Mouse (Mus musculus): ENCODE measurements at regions not wholly inside any gene's neighbourhood (a gene's known extent, or its start where the extent isn't known, plus 50 kb on each side); places are given as distances from the start of the nearest gene placed in this dataset.

DNA sequence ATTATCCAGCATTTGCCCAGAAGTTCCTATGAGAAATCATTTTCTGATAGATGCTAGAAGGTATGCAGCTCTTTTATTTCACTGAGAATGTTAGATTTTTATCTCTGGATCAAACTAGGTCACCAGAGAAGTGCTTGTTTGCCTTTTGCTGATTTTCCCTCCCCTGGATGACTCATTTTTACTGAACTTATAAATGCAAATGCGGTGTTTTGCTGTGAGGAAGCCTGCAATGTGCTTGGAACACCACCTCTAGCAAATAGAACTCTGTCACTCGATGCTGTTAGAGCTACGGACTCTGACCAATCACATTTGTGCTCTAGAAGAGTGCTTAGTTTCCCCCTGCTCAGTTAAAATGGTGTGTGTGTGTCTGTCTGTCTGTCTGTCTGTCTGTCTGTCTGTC, 257.2 kb downstream of the Fzd1 start:
- H3K4me3 ChIP-seq (ENCODE audit: insufficient read depth, low read depth, low read length), result no peak overlapping the region
- DNase-seq, result no peak
- no peak overlapping the region for H3K27ac ChIP-seq (ENCODE audit: insufficient read depth, low read depth, low read length)
- no peak for TF ChIP-seq POLR2A (IDR thresholded peaks at IDR 0.05; ENCODE audit: low read depth, low read length)
- TF ChIP-seq CTCF (conservative IDR thresholded peaks at IDR 0.05; ENCODE audit: insufficient read depth, insufficient read length, low read depth, low read length), result no peak
- H3K27me3 ChIP-seq (replicated peaks; ENCODE audit: control insufficient read depth, insufficient read depth, low read length), result no peaks in the 10 kb centered on the region
- peaks cover 6% of the 10 kb centered on the region; the same call in 1 of the 2 replicates for H3K4me1 ChIP-seq (ENCODE audit: control insufficient read depth, insufficient read depth, low read length)
- WGBS, result 85% methylated on average over 3 of the region's 3 CpGs
- H3K36me3 ChIP-seq (ENCODE audit: control insufficient read depth, insufficient read depth, low read length), result no peaks in the 10 kb centered on the region

DNA sequence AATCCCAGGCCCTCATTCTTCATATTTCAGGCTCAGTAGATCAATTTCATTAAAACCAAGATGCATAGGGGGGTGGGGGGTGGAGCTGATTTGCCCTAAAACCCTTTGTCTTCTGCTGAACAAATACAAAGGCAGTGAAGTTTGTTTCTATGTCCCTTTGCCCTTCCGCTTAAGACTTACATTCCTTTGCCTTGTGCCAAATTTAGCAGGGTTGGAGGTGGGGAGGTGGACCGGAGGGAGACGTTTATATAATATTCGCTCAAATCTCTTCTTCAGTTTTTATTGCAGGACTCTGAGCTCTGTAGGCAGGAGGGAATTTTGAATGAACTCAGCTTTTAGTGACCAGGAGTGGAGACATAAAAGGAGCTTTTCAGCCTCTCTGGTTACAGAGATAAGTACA, 258.8 kb downstream of the Fzd1 start:
- peak; percentile 14 for DNase-seq
- Histone ChIP-seq H3K4me3 (ENCODE audit: insufficient read depth, low read depth, low read length) (no peak overlapping the region), H3K27me3 (replicated peaks; ENCODE audit: control insufficient read depth, insufficient read depth, low read length) (no peaks in the 10 kb centered on the region), H3K27ac (ENCODE audit: insufficient read depth, low read depth, low read length) (no peak overlapping the region), H3K36me3 (ENCODE audit: control insufficient read depth, insufficient read depth, low read length) (no peaks in the 10 kb centered on the region), H3K4me1 (ENCODE audit: control insufficient read depth, insufficient read depth, low read length) (peaks cover 6% of the 10 kb centered on the region; the same call in 1 of the 2 replicates)
- 16% methylated on average over 4 of the region's 4 CpGs for WGBS
- no peak for TF ChIP-seq POLR2A (IDR thresholded peaks at IDR 0.05; ENCODE audit: low read depth, low read length)
- TF ChIP-seq CTCF (conservative IDR thresholded peaks at IDR 0.05; ENCODE audit: insufficient read depth, insufficient read length, low read depth, low read length), result no peak

DNA sequence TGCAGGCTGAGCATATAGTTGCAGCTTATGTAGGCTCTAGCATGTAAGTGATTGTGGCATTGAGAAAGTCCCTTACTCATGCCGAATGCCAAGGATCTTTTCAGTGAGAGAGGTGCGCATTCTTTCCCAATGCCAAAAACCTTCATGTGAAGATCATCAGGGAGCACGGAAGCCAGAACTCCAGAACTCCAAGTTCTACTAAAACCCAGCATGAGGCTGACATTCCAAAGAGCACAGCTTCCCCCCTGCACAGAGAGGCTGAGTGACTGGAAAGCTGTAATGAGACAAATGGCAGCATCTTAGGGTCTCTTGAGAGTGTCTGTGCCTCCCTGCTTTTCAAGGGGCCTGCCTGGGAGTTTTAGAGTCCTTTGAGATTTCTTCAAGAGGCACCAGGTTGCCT, 259.4 kb downstream of the Fzd1 start:
- no peaks in the 10 kb centered on the region for H3K27me3 ChIP-seq (replicated peaks; ENCODE audit: control insufficient read depth, insufficient read depth, low read length)
- peaks cover 6% of the 10 kb centered on the region; the same call in 1 of the 2 replicates for H3K4me1 ChIP-seq (ENCODE audit: control insufficient read depth, insufficient read depth, low read length)
- WGBS, result 91% methylated on average over 3 of the region's 3 CpGs
- H3K36me3 ChIP-seq (ENCODE audit: control insufficient read depth, insufficient read depth, low read length), result no peaks in the 10 kb centered on the region
- no peak overlapping the region for H3K4me3 ChIP-seq (ENCODE audit: insufficient read depth, low read depth, low read length)
- TF ChIP-seq POLR2A (IDR thresholded peaks at IDR 0.05; ENCODE audit: low read depth, low read length) (no peak), CTCF (conservative IDR thresholded peaks at IDR 0.05; ENCODE audit: insufficient read depth, insufficient read length, low read depth, low read length) (no peak)
- DNase-seq, result no peak
- no peak overlapping the region for H3K27ac ChIP-seq (ENCODE audit: insufficient read depth, low read depth, low read length)

DNA sequence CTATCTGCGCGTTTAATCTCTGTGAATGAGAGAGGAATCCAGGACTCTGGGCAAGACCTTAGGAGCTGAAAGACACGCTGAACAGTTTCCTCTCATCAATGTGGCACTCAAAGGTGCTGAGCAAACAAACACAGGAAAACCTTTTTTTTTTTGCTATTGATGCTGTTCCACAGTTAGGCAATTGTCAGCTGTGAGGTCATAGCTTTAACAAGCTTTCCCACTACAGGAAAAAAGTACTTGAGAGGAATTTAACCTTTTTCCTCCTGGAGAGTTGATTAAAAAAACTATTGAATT, 261.0 kb downstream of the Fzd1 start:
- WGBS, result 36% methylated on average over 3 of the region's 3 CpGs
- peaks cover 6% of the 10 kb centered on the region; the same call in 1 of the 2 replicates for H3K4me1 ChIP-seq (ENCODE audit: control insufficient read depth, insufficient read depth, low read length)
- peak; percentile 5 for DNase-seq
- H3K36me3 ChIP-seq (ENCODE audit: control insufficient read depth, insufficient read depth, low read length), result no peaks in the 10 kb centered on the region
- H3K27ac ChIP-seq (ENCODE audit: insufficient read depth, low read depth, low read length), result no peak overlapping the region
- H3K27me3 ChIP-seq (replicated peaks; ENCODE audit: control insufficient read depth, insufficient read depth, low read length), result no peaks in the 10 kb centered on the region
- no peak overlapping the region for H3K4me3 ChIP-seq (ENCODE audit: insufficient read depth, low read depth, low read length)
- TF ChIP-seq POLR2A (IDR thresholded peaks at IDR 0.05; ENCODE audit: low read depth, low read length) (no peak), CTCF (conservative IDR thresholded peaks at IDR 0.05; ENCODE audit: insufficient read depth, insufficient read length, low read depth, low read length) (no peak)

DNA sequence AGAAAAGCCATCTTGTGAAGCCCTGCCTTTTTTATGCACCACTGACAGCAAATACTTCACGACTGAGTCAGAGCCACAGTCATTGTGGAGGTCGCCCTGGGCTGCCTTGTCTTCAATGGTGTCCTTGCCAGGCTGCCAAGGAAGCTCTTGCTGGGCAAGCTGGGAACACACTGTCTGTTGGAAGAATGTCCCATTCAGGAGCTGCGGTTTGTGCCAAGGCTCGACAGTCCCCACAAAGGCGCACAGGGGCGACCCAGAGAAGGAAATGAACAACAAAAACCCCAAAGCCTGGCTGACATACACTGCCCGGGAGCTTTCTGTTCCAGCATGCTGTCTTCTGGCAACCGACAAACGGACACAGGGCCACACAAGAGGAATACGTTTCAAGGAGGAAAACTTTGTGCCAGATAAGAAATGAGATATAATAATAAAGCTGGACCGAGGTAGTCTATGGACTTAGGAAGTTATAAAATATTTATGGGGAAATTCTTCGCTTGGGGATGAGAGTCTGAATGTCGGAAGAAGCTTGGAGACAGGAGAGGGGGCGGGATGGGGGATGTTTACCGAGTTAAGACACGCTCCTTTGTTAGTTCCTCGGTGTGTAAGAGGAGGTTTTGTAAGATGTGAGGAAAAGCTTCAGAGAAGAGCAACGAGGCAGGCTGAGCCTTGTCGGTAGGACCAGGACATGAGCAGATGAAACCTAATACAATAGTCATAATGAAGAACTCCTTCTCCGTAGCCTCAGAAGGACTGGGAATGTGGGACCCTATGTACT, 261.5 kb downstream of the Fzd1 start:
- DNase-seq, result peak; percentile 14
- TF ChIP-seq CTCF (conservative IDR thresholded peaks at IDR 0.05; ENCODE audit: insufficient read depth, insufficient read length, low read depth, low read length) (no peak), POLR2A (IDR thresholded peaks at IDR 0.05; ENCODE audit: low read depth, low read length) (no peak)
- WGBS, result 34% methylated on average over 20 of the region's 20 CpGs

DNA sequence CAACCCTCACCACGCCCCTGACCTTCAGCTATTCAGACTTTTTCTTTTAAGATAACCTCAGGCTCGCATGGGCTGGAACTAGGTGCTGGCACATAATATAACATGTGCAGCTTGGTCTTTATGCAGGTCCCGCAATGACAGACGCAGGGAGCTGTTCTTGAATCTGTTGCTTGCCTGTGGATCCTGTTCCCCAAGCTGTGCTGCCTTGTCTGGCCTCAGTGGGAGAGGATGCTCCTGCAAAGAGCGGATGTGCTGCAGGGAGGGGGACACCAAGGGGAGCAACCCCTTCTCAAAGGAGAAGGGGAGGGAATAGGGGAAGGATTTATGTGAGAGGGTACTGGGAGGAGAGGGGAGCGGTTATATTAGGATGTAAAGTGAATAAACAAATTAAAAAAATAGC, 262.4 kb downstream of the Fzd1 start:
- Histone ChIP-seq H3K4me3 (ENCODE audit: insufficient read depth, low read depth, low read length) (no peak overlapping the region), H3K36me3 (ENCODE audit: control insufficient read depth, insufficient read depth, low read length) (no peaks in the 10 kb centered on the region), H3K4me1 (ENCODE audit: control insufficient read depth, insufficient read depth, low read length) (peaks cover 6% of the 10 kb centered on the region; the same call in 1 of the 2 replicates), H3K27ac (ENCODE audit: insufficient read depth, low read depth, low read length) (no peak overlapping the region), H3K27me3 (replicated peaks; ENCODE audit: control insufficient read depth, insufficient read depth, low read length) (no peaks in the 10 kb centered on the region)
- no peak for DNase-seq
- 88% methylated on average over 6 of the region's 6 CpGs for WGBS
- TF ChIP-seq CTCF (conservative IDR thresholded peaks at IDR 0.05; ENCODE audit: insufficient read depth, insufficient read length, low read depth, low read length) (no peak), POLR2A (IDR thresholded peaks at IDR 0.05; ENCODE audit: low read depth, low read length) (no peak)

More for the DNA sequence above, 261.5 kb downstream of the Fzd1 start:
- Histone ChIP-seq H3K27me3 (replicated peaks; ENCODE audit: control insufficient read depth, insufficient read depth, low read length) (no peaks in the 10 kb centered on the region), H3K36me3 (ENCODE audit: control insufficient read depth, insufficient read depth, low read length) (no peaks in the 10 kb centered on the region), H3K4me1 (ENCODE audit: control insufficient read depth, insufficient read depth, low read length) (peaks cover 6% of the 10 kb centered on the region; the same call in 1 of the 2 replicates), H3K4me3 (ENCODE audit: insufficient read depth, low read depth, low read length) (peak overlapping the region; percentile 21; the same call in 1 of the 2 replicates), H3K27ac (ENCODE audit: insufficient read depth, low read depth, low read length) (no peak overlapping the region; the same call in 1 of the 2 replicates)

DNA sequence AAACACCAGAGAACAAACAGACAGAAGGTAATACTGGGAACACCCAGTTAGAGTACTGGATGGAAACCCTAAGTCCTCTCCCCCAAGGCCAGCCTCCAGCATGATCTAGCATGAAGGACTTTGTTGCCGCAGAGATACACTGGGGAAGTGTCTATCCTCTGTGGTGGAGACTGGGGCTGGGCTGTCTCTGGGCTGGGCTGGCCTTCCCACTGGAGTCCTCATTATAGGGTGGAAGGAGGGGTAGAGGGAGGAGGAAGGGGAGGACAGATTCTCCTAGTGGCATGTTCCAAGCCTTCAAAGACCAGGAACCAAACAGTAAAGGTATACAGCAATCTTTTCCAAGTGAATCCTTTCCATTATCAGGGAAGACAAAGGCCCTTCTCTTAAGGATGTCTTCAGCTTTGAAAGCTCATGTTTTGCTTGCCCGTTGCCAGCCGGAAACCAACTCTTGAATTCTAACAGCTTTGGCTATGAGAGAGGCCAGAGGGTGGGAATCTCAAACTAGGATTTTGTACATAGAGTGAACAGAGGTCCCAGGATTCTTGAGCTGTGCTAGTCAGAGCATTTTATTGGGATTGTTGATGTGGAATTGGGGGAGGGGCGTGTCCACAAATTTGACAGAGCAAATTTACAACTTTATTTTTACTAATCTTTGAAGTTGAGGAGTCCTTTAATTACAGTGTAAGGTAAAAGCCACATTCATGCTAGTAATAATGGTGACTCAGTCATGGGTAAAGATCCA, 271.3 kb downstream of the Fzd1 start:
- Histone ChIP-seq H3K4me1 (ENCODE audit: control insufficient read depth, insufficient read depth, low read length) (no peaks in the 10 kb centered on the region), H3K27me3 (replicated peaks; ENCODE audit: control insufficient read depth, insufficient read depth, low read length) (no peaks in the 10 kb centered on the region), H3K27ac (ENCODE audit: insufficient read depth, low read depth, low read length) (no peak overlapping the region), H3K4me3 (ENCODE audit: insufficient read depth, low read depth, low read length) (no peak overlapping the region), H3K36me3 (ENCODE audit: control insufficient read depth, insufficient read depth, low read length) (no peaks in the 10 kb centered on the region)
- no peak for DNase-seq
- 89% methylated on average over 4 of the region's 4 CpGs for WGBS
- TF ChIP-seq POLR2A (IDR thresholded peaks at IDR 0.05; ENCODE audit: low read depth, low read length) (no peak), CTCF (conservative IDR thresholded peaks at IDR 0.05; ENCODE audit: insufficient read depth, insufficient read length, low read depth, low read length) (no peak)

Data from kidney, adult 2 months (tissue).